Mouse (Mus musculus) 3T3-L1 (cell line): ENCODE measurements at regions not wholly inside any gene's neighbourhood (a gene's known extent, or its start where the extent isn't known, plus 50 kb on each side); places are given as distances from the start of the nearest gene placed in this dataset.
"Not testable (repeated sequence)": the region's sequence is repeated elsewhere in the genome, so short reads cannot be mapped to it uniquely, and the experiment has no call there.

Source experiments
- DNase-seq: peaks from one replicate; pipeline ENCODE4 v3.0.0-alpha.2; 2015; ENCODE audit warnings: low read depth, low spot score

GRCm38 (mm10) chr16:51169294-51169693 is 578.3 kb upstream of the Ccdc54 start:
- no peak for DNase-seq

GRCm38 (mm10) chr16:51160768-51161167 is 569.8 kb upstream of the Ccdc54 start:
- no peak for DNase-seq

GRCm38 (mm10) chr16:51138575-51138974 is 547.6 kb upstream of the Ccdc54 start:
- DNase-seq, result no peak

GRCm38 (mm10) chr16:51119835-51120234 is 528.9 kb upstream of the Ccdc54 start:
- no peak for DNase-seq

GRCm38 (mm10) chr16:51118365-51118764 is 527.4 kb upstream of the Ccdc54 start:
- DNase-seq, result no peak

GRCm38 (mm10) chr16:51117836-51118235 is 526.9 kb upstream of the Ccdc54 start:
- no peak for DNase-seq

DNA sequence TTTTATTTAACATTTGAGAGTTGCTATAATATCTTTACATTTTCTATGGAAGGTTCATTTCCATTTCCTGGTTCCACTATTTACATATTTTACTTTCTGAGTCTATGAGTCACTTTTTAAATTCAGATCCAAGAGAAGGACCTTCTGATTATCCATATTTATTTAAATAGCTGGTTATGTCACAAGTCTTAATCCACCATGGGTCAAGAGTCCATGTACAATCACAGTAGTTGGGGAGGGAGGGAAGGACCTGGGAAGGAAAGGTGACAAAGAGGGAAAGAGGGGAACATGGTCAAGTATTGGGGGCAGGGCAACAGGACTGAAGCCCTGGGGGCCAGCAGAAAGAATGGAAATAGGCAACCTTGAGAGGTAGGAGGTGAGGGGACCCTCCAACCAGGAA is 518.9 kb upstream of the Ccdc54 start:
- DNase-seq, result no peak

DNA sequence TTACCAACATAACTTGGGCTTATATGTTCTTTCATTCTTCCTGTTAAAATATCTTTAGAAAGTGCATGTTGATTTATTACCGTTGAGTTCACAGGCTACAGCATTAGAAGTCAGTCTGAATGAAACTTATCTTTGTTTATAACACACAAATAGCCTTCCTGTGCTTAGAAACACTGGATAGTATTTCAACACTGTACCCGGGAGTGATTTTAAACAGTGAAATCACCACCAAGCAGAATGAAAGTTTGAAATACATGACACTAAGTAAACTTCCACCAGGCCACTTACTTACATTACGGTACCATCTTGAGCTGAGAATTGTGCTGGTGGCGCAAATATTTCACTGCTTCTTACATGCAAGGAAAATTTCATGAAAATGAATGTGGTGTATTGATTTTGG is 516.5 kb upstream of the Ccdc54 start:
- no peak for DNase-seq

- no peak for DNase-seq
Observed at GRCm38 (mm10) chr16:51086556-51086955, 495.6 kb upstream of the Ccdc54 start.

- DNase-seq, result no peak
Observed at GRCm38 (mm10) chr16:51080146-51080545, 489.2 kb upstream of the Ccdc54 start.

DNA sequence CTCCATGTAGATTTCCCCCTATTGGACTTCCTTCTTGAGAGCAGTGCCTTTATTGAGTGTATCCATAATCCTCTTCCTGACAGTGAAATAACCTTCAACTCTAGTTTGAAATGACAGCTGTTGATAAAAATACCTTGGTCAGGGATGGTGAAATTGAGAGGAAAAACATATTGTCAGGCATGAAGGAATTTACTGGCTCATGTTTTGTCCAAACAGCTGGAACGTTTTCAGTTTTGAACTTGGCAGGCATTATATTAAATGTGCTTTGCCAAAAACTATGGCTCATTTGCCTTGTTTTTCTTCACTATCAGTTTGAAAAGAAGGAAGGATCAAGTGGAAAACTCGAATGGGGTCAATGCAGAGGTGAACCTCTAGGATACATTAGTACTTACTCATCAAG is 457.7 kb upstream of the Ccdc54 start:
- peak; percentile 2 for DNase-seq

DNA sequence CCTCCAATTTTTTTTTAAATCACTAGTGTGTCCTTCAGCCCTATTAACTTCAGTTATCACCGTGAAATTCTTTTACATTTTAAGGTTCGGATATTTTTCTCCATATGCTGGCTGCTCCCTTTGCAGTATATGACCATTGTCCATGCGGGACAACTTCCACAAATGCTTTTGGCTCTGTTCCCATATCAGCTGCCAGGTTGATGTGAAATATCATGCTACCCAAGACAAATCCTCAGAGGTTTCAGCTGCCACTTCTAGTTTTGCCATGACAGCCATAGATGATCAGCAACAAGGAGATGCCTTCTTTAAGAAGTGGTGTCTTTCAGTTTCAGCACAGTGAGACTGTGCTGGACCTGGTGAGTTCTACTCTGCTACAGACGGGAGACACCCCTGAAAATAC is 457.2 kb upstream of the Ccdc54 start:
- DNase-seq, result no peak

DNA sequence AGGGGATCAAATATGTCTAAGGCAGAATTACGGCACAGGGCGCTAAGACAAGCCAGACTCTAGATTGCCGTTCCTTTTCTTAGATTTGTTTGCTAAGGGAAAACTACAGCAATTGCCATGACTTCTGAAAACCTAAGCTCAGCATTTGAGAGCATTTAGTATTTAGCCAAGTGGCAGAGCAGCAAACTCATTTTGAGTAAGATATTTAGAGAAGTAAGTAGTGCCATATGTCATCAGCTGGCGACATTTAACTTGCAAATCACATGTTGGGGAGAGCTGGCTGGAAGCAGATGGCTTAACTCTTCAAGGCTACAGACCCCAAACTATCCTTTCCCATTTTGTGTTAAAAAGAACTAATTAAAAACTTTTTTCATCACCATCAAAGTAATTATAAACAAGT is 450.4 kb upstream of the Ccdc54 start:
- no peak for DNase-seq

DNA sequence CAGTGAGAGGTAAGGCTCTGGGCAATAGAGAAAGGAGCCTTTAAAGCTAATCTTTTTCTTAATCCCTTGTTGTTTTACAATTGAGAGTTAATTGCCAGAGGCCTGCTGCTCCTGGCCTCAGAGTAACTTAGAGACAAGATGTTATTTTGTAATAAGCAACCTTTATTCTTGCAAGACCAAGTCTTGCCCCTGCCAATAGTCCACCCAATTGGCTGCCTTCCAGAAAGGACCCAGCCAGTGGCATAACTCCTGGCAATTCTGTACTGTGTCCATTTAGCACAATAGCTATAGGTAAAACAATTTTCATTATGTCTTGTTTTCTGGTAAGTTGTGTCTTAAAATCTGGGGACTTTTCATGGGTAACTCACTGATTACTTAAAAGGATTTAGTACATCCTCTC is 411.9 kb upstream of the Ccdc54 start:
- DNase-seq, result no peak

- no peak for DNase-seq
Observed at GRCm38 (mm10) chr16:50964395-50964794, 373.4 kb upstream of the Ccdc54 start.

DNA sequence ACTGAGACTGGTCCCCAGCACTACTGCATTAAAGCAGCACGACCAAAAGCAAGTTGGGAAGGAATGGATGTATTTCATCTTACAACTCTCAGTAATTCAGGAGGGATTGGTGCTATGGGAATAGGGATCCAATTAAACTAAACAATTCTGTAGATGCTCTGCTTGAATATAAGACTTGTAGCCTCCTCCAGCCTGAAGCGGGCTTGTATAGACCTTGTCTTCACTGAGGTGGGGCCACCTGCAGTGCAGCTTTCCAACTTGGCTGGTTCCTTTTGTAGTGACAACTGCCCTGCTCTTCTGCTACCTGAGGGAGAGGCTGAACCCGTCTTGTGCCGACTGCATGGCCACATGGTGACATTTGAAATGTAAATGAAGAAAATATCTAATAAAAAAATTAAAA is 353.1 kb upstream of the Ccdc54 start:
- DNase-seq, result no peak

DNA sequence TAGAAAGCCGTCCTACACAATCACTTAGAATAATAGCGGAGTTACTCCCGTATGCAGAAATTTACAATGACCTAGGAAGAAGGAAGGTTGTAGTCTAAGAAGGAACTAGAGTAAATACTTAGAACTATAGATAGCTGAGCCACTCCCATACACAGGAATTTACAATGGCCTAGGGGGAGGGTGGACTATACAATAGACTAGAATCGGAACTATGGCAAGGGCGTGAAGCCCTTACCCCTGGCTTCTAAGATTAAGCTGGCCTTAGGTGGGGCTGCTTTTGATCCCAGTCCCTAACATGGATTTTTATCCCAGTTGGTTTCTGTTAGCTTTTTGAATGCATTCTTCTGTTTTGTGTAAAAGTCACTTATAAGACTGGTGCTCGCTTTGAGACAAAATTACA is 352.6 kb upstream of the Ccdc54 start:
- DNase-seq, result not testable (repeated sequence)

- DNase-seq, result no peak
Observed at GRCm38 (mm10) chr16:50942291-50942690, 351.3 kb upstream of the Ccdc54 start.

- DNase-seq, result peak; percentile 3
Observed at GRCm38 (mm10) chr16:50939316-50939715, 348.4 kb upstream of the Ccdc54 start.

DNA sequence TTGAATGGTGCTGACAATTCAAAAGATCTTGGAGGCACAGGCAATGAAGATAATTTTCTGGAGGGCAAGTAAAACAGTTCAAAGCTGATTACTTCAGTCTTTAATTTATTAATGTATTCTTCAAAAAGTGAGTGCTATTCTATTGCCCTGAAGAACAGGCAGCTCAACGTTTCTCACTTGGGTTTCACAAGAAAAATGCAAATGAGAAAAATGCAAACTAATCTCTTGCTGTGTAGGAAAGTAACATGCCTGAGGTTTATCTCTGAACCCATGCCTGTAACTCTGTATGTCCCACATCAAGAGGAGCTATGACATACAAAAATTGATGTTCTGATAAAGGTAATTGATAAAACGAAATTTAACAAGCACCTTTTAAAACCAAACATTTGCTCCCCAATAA is 316.8 kb upstream of the Ccdc54 start:
- DNase-seq, result no peak

- no peak for DNase-seq
Observed at GRCm38 (mm10) chr16:50899151-50899550, 308.2 kb upstream of the Ccdc54 start.

DNA sequence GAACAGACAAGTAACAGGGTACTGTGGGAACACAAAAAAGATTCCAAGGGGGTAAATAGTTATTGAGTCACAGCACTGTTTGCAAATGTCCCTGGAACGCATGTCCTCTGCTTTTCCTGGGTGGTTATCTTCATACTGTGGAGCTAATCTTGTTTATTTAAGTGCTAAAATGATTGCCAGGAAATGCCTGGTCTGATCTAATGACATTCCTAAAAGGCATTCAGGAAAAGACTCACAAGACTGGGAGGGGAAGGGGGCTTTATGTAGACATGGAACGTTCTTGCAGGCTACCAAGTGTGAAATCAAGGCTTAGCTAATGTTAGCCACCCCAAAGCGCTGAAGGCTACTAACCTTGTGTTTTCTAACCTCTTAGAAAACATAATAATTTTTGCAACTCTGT is 287.0 kb upstream of the Ccdc54 start:
- DNase-seq, result no peak

GRCm38 (mm10) chr16:50871318-50871717 is 280.4 kb upstream of the Ccdc54 start:
- no peak for DNase-seq

DNA sequence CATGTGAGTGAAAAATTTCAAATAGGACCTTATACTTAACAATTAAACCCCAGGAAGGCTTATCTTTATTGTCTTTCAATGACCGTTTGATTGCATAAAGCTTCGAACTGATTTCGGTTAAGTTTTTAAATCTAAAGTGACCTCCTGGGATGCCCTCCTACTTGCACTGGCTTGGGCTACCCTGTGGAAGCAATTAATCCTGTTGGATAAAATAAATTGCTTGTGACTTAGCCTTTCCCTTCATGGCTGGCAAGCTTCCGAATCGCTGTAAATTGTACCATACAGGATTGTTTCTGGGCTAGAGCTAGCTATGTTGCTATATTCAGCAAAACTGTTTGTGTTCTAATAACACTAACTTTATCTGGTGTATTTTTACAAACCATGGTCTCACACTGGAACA is 272.6 kb upstream of the Ccdc54 start:
- no peak for DNase-seq

GRCm38 (mm10) chr16:50859513-50859912 is 268.6 kb upstream of the Ccdc54 start:
- DNase-seq, result no peak
